Mouse (Mus musculus) left cerebral cortex, postnatal 4 days (tissue): ENCODE measurements around the gene Gm28374. TPM values are rescaled to one million over a fixed set of nuclear protein-coding genes. Genes with fewer than 3 reads are reported as not detected.

Source experiments
- DNase-seq: peaks from one replicate; pipeline ENCODE4 v3.0.0-alpha.2; 2022
- intact Hi-C: fragments of 180-260 bp; cut with DNase I; formaldehyde crosslinking; loops from one replicate; pipeline ENCODE4 v1.15.1; 2025
- microRNA-seq: library from miRNA; unstranded; fragments of <30 nt; microRNA quantifications from one replicate; pipeline ENCODE4 v1.2.0, GENCODE M21; 2022
- total RNA-seq, 2 experiments: library from RNA; stranded (reverse); gene quantifications; 2 replicates each; pipeline ENCODE4 v1.2.3; 2021

Gene Gm28374
- total RNA-seq, 2 experiments from 2014 or later: 1.1 TPM

GRCm38 (mm10) chr19:6028991-6029390, 53.1 kb downstream of the Gm28374 start:
- intact Hi-C loops: no loop called here
- no peak for DNase-seq

Small RNA genes within 50 kb of the gene (microRNA-seq; reads per million reads assigned to microRNA genes)
- gene Mir6988: 2.7 reads per million

Other genes starting within 250 kb of the Gm28374 start
- gene Frmd8, start 207.0 kb downstream of the Gm28374 start, total RNA-seq: 10 to 100 TPM; 12.1 to 13.4 TPM
- 1 to 10 TPM; 1.4 to 2.0 TPM for gene Slc25a45, start 204.4 kb downstream of the Gm28374 start, total RNA-seq
- gene Tigd3, start 188.1 kb downstream of the Gm28374 start, total RNA-seq: 10 to 100 TPM; 10.2 to 11.7 TPM
- gene Dpf2, start 169.2 kb downstream of the Gm28374 start, total RNA-seq: 10 to 100 TPM; 76.1 to 84.1 TPM
- gene Cdc42ep2, start 157.4 kb downstream of the Gm28374 start, total RNA-seq: 10 to 100 TPM; 11.2 to 14.2 TPM
- 10 to 100 TPM; 14.3 to 16.4 TPM for gene Pola2, start 118.1 kb downstream of the Gm28374 start, total RNA-seq
- gene Slc22a20, start 96.1 kb downstream of the Gm28374 start, total RNA-seq: not detected
- gene Capn1, start 66.4 kb downstream of the Gm28374 start, total RNA-seq: 10 to 100 TPM; 12.1 to 14.2 TPM
- gene Syvn1, start 35.7 kb downstream of the Gm28374 start, total RNA-seq: 10 to 100 TPM; 38.6 to 39.4 TPM
- 10 to 100 TPM; 41.2 to 41.4 TPM for gene Mrpl49, start 24.5 kb downstream of the Gm28374 start, total RNA-seq
- 100 to 1,000 TPM; 874 to 875 TPM for gene Fau, start 24.4 kb downstream of the Gm28374 start, total RNA-seq
- gene Znhit2, start 21.1 kb downstream of the Gm28374 start, total RNA-seq: 10 to 100 TPM; 25.1 to 27.5 TPM
- gene Tm7sf2, start 13.9 kb downstream of the Gm28374 start, total RNA-seq: 10 to 100 TPM; 69.0 to 71.2 TPM
- 10 to 100 TPM; 96.6 to 96.8 TPM for gene Vps51, start 5.0 kb downstream of the Gm28374 start, total RNA-seq
- gene Tmem262, start 2.2 kb downstream of the Gm28374 start, total RNA-seq: not detected
- 10 to 100 TPM; 50.9 to 51.5 TPM for gene Zfpl1, start 2.7 kb upstream of the Gm28374 start, total RNA-seq
- 1 to 10 TPM; 1.5 to 3.0 TPM for gene Cdca5, start 2.7 kb upstream of the Gm28374 start, total RNA-seq
- gene AC131692.1, start 12.2 kb upstream of the Gm28374 start, total RNA-seq: not detected
- gene Naaladl1, start 23.5 kb upstream of the Gm28374 start, total RNA-seq: under 1 TPM; 0.14 to 0.32 TPM
- gene Sac3d1, start 36.4 kb upstream of the Gm28374 start, total RNA-seq: 10 to 100 TPM; 25.4 to 25.9 TPM
- gene Snx15, start 46.0 kb upstream of the Gm28374 start, total RNA-seq: 10 to 100 TPM; 36.0 to 41.2 TPM
- not detected for gene Batf2, start 58.7 kb upstream of the Gm28374 start, total RNA-seq
- gene Arl2, start 59.3 kb upstream of the Gm28374 start, total RNA-seq: 10 to 100 TPM; 54.3 to 62.5 TPM
- not detected for gene Majin, start 102.1 kb upstream of the Gm28374 start, total RNA-seq
- gene Gpha2, start 144.1 kb upstream of the Gm28374 start, total RNA-seq: not detected
- 100 to 1,000 TPM; 189 to 193 TPM for gene Ppp2r5b, start 153.6 kb upstream of the Gm28374 start, total RNA-seq
- gene Atg2a, start 159.4 kb upstream of the Gm28374 start, total RNA-seq: 10 to 100 TPM; 29.3 to 29.7 TPM
- 10 to 100 TPM; 87.1 to 87.7 TPM for gene Ehd1, start 194.5 kb upstream of the Gm28374 start, total RNA-seq
- gene Cdc42bpg, start 224.2 kb upstream of the Gm28374 start, total RNA-seq: 1 to 10 TPM; 5.0 to 5.7 TPM